Mouse (Mus musculus) stomach, postnatal 0 days (tissue): ENCODE results near the gene BC024063. TPM values are rescaled to one million over a fixed set of nuclear protein-coding genes. Genes with fewer than 3 reads are reported as not detected.
A peak's percentile ranks its signal among the peaks of the same experiment; 100 is the strongest.
"Not testable (repeated sequence)": the region's sequence is repeated elsewhere in the genome, so short reads cannot be mapped to it uniquely, and the experiment has no call there.

Source experiments
- ATAC-seq: fragments of 200-750 bp; cut with Nextera tagmentation; 2 replicates; pipeline ENCODE4 v1.8.0; 2017; ENCODE audit not compliant: low FRiP score, low TSS enrichment
- DNase-seq: peaks from one replicate; pipeline ENCODE4 v3.0.0-alpha.2; 2016; ENCODE audit warnings: low spot score
- H3K27ac ChIP-seq: fragments of 300-500 bp; sonication (generic); replicated peaks from 2 replicates; pipeline ENCODE4 v1.5.1; 2014; ENCODE audit warnings: mild to moderate bottlenecking, control low read depth
- H3K27me3 ChIP-seq: fragments of 300-500 bp; sonication (generic); 2 replicates; pipeline ENCODE4 v1.6.1; 2014; ENCODE audit warnings: low read length; ENCODE audit not compliant: control insufficient read depth, insufficient read depth
- H3K36me3 ChIP-seq: fragments of 300-500 bp; sonication (generic); 2 replicates; pipeline ENCODE4 v1.6.1; 2014; ENCODE audit warnings: low read length, mixed read lengths; ENCODE audit not compliant: control insufficient read depth, insufficient read depth
- H3K4me1 ChIP-seq: fragments of 300-500 bp; sonication (generic); replicated peaks from 2 replicates; pipeline ENCODE4 v1.6.1; 2014; ENCODE audit warnings: antibody characterized with exemption; ENCODE audit not compliant: control insufficient read depth, insufficient read depth
- H3K4me2 ChIP-seq: fragments of 300-500 bp; sonication (generic); replicated peaks from 2 replicates; pipeline ENCODE4 v1.6.1; 2014; ENCODE audit warnings: low read depth, mild to moderate bottlenecking, control low read depth, moderate library complexity
- H3K4me3 ChIP-seq: fragments of 300-500 bp; sonication (generic); 2 replicates; pipeline ENCODE4 v1.5.1; 2014; ENCODE audit warnings: low read depth, low read length, control low read depth
- H3K9ac ChIP-seq: fragments of 300-500 bp; sonication (generic); 2 replicates; pipeline ENCODE4 v1.6.1; 2014; ENCODE audit warnings: mild to moderate bottlenecking, low read length, control low read depth, mixed read lengths
- H3K9me3 ChIP-seq: fragments of 300-500 bp; sonication (generic); 2 replicates; pipeline ENCODE4 v1.6.1; 2016; ENCODE audit warnings: low read length; ENCODE audit not compliant: control insufficient read depth
- CTCF ChIP-seq: IDR thresholded peaks from 2 replicates; pipeline ENCODE4 v1.5.1; 2016; ENCODE audit warnings: antibody characterized with exemption, low read depth, mild to moderate bottlenecking, moderate library complexity
- EP300 ChIP-seq: optimal IDR thresholded peaks from 2 replicates; pipeline ENCODE3; 2016; ENCODE audit warnings: antibody characterized with exemption
- WGBS: fragments of 180-500 bp; shearing (Covaris S2); extraction: QIAGEN DNeasy Blood & Tissue Kit; methylation state at CpG from one replicate; pipeline ENCODE4 v1.1.7; 2014; 5-methylcytosine and 5-hydroxymethylcytosine counted together
- polyA plus RNA-seq: library from polyadenylated mRNA; unstranded; fragments of >200 nt; fragmentation: Nextera tagmentation; extraction: Ambion mirVana; gene quantifications from 2 replicates; pipeline ENCODE4 v1.2.1, GENCODE M21; 2015

Gene BC024063
- polyA plus RNA-seq: 0.97 and 1.0 TPM in 2 replicates

- H3K4me3 ChIP-seq: peak within 1 kb of the TSS; percentile 42
- H3K36me3 ChIP-seq, H3K9me3 ChIP-seq, H3K4me1 ChIP-seq, H3K27me3 ChIP-seq: not testable (repeated sequence)
- H3K27ac ChIP-seq: peak within 1 kb of the TSS; percentile 67
- H3K4me2 ChIP-seq: peak within 1 kb of the TSS; percentile 47
- WGBS: 17% methylated on average over 42 of the region's 42 CpGs
- H3K9ac ChIP-seq: peak within 1 kb of the TSS; percentile 52
- DNase-seq (peak; percentile 51), ATAC-seq (peak; percentile 96)
Observed at GRCm38 (mm10) chr10:82082728-82083621, at the start of gene BC024063. TSS of gene BC024063 (plus strand) at chr10:82083353.

- TF ChIP-seq CTCF (no peak), EP300 (no peak)
- WGBS: 59% methylated on average over 2 of the region's 2 CpGs
Observed at GRCm38 (mm10) chr10:82042191-82042590, 41.0 kb upstream of the BC024063 start.

GRCm38 (mm10) chr10:82046603-82047002 lies 36.5 kb upstream of the BC024063 start:
- no peak for ATAC-seq
- Histone ChIP-seq H3K4me1 (no peaks in the 10 kb centered on the region; the same call in 1 of the 2 replicates), H3K36me3 (no peaks in the 10 kb centered on the region), H3K27me3 (no peaks in the 10 kb centered on the region), H3K4me3 (no peak overlapping the region), H3K27ac (no peak overlapping the region), H3K9me3 (peaks cover 3% of the 10 kb centered on the region; the same call in 1 of the 2 replicates), H3K9ac (no peak overlapping the region), H3K4me2 (no peak overlapping the region)
- DNase-seq: no peak
- 83% methylated on average over 3 of the region's 3 CpGs for WGBS
- TF ChIP-seq CTCF: no peak
- no peak for TF ChIP-seq EP300

More at GRCm38 (mm10) chr10:82042191-82042590, 41.0 kb upstream of the BC024063 start:
- H3K36me3 ChIP-seq: no peaks in the 10 kb centered on the region
- no peak for DNase-seq
- H3K27ac ChIP-seq: no peak overlapping the region
- no peak overlapping the region for H3K4me2 ChIP-seq
- no peak overlapping the region for H3K4me3 ChIP-seq
- no peaks in the 10 kb centered on the region for H3K4me1 ChIP-seq
- H3K9ac ChIP-seq: no peak overlapping the region
- no peak for ATAC-seq
- H3K9me3 ChIP-seq: no peaks in the 10 kb centered on the region
- H3K27me3 ChIP-seq: no peaks in the 10 kb centered on the region

GRCm38 (mm10) chr10:82047597-82048459 lies 35.3 kb upstream of the BC024063 start, which contains the start of gene Zfp873:
TSS of gene Zfp873 (plus strand) at chr10:82048123.
- Histone ChIP-seq H3K27ac (peak within 1 kb of the TSS; percentile 96), H3K9ac (peak within 1 kb of the TSS; percentile 82), H3K27me3 (no peaks in the 10 kb centered on the region), H3K4me1 (no peaks in the 10 kb centered on the region; the same call in 1 of the 2 replicates), H3K4me3 (peak within 1 kb of the TSS; percentile 67), H3K9me3 (peaks cover 15% of the 10 kb centered on the region), H3K4me2 (peak within 1 kb of the TSS; percentile 56), H3K36me3 (no peaks in the 10 kb centered on the region)
- WGBS: 8% methylated on average over 35 of the region's 35 CpGs
- DNase-seq (peak; percentile 90), ATAC-seq (peak; percentile 99)
- peak; percentile 33; the same call in 1 of the 2 replicates for TF ChIP-seq CTCF
- TF ChIP-seq EP300: no peak

- not testable (repeated sequence) for H3K27me3 ChIP-seq, DNase-seq, H3K36me3 ChIP-seq, H3K4me1 ChIP-seq
- Histone ChIP-seq H3K4me3 (peak overlapping the region; percentile 67), H3K27ac (peak overlapping the region; percentile 96), H3K9me3 (peaks cover 19% of the 10 kb centered on the region), H3K4me2 (peak overlapping the region; percentile 56), H3K9ac (peak overlapping the region; percentile 82)
- 0 out of 2 replicates have a peak, but pooled peaks have one; percentile 5 for ATAC-seq
- 26% methylated on average over 10 of the region's 10 CpGs for WGBS
Observed at GRCm38 (mm10) chr10:82048460-82048804, 34.7 kb upstream of the BC024063 start.

- H3K27ac ChIP-seq, H3K9me3 ChIP-seq, DNase-seq, H3K4me1 ChIP-seq, H3K9ac ChIP-seq, ATAC-seq, H3K36me3 ChIP-seq, H3K27me3 ChIP-seq: not testable (repeated sequence)
- Histone ChIP-seq H3K4me3 (peak overlapping the region; percentile 42), H3K4me2 (peak overlapping the region; percentile 47)
- WGBS: 19% methylated on average over 12 of the region's 14 CpGs
Observed at GRCm38 (mm10) chr10:82083622-82083971, 444 bp downstream of the BC024063 start.
